Mouse (Mus musculus) stomach, postnatal 0 days (tissue): ENCODE data around the gene Med28.

ENCODE experiments used
- CTCF ChIP-seq: IDR thresholded peaks from 2 replicates; pipeline ENCODE4 v1.5.1; 2016; ENCODE audit warnings: antibody characterized with exemption, low read depth, mild to moderate bottlenecking, moderate library complexity
- EP300 ChIP-seq: optimal IDR thresholded peaks from 2 replicates; pipeline ENCODE3; 2016; ENCODE audit warnings: antibody characterized with exemption

DNA sequence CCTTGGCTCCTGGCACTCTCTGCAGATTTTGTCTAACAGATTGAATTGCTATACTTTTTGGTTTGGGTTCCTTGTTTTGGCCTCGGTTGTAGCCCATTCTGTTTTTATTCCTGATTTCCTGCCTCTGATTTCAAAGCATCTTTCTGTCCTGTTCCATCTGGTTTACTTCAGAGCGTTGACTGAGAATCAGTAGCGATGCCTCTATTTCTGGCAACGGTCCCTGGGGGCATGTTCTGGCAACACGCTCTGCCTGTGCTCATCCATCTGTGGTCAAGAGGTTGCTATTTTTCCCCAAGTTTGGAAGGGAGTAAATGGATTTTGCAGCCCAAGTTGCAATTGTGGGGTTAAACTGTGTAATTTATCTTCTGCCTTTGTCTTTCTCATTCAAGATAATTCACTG is 23.3 kb downstream of the Med28 start:
- TF ChIP-seq EP300 (no peak), CTCF (no peak)
